Mouse (Mus musculus) lung, adult 2 months (tissue): Measurements from ENCODE around the gene Gemin5.

Source experiments
- CTCF ChIP-seq: fragments of 200-500 bp; IDR thresholded peaks from 2 replicates; pipeline ENCODE4 v1.5.1; 2011; ENCODE audit warnings: mild to moderate bottlenecking, low read length, control low read depth; ENCODE audit not compliant: insufficient read depth
- POLR2A ChIP-seq: fragments of 200-500 bp; IDR thresholded peaks from 2 replicates; pipeline ENCODE4 v1.6.1; 2011; ENCODE audit warnings: low read depth, mild to moderate bottlenecking, control low read depth, low read length, borderline replicate concordance; ENCODE audit errors: extremely low read depth

GRCm38 (mm10) chr11:58146241-58146640 is 22.1 kb downstream of the Gemin5 start:
- no peak for TF ChIP-seq CTCF
- TF ChIP-seq POLR2A = no peak
